Mouse (Mus musculus) C2C12 (cell line): ENCODE data around the gene Arx. TPM values are rescaled to one million over a fixed set of nuclear protein-coding genes. Genes with fewer than 3 reads are reported as not detected.

Experiments used
- H3K27me3 ChIP-seq: one replicate; pipeline ENCODE4 v1.6.1; 2011; ENCODE audit not compliant: control insufficient read depth, insufficient read depth, insufficient read length
- H3K36me3 ChIP-seq: one replicate; pipeline ENCODE4 v1.6.1; 2011; ENCODE audit not compliant: control insufficient read depth, insufficient read depth
- H3K4me3 ChIP-seq: one replicate; pipeline ENCODE4 v1.5.1; 2011; ENCODE audit warnings: mild to moderate bottlenecking, control low read depth; ENCODE audit not compliant: poor library complexity, insufficient read depth, severe bottlenecking
- H3K79me2 ChIP-seq: one replicate; pipeline ENCODE4 v1.6.1; 2011; ENCODE audit not compliant: control insufficient read depth, insufficient read depth
- H3K79me3 ChIP-seq: one replicate; pipeline ENCODE4 v1.6.1; 2011; ENCODE audit warnings: low read depth, control low read depth
- H3ac ChIP-seq: one replicate; pipeline ENCODE3; 2011; ENCODE audit warnings: low read depth; ENCODE audit not compliant: control insufficient read depth, insufficient read length
- CEBPB ChIP-seq: IDR thresholded peaks from one replicate; pipeline ENCODE4 v1.6.1; 2011; ENCODE audit warnings: low read depth, mild to moderate bottlenecking, control low read depth, moderate library complexity
- CTCF ChIP-seq: IDR thresholded peaks from one replicate; pipeline ENCODE4 v1.5.1; 2011; ENCODE audit not compliant: control insufficient read depth, insufficient read depth, insufficient read length
- FOSL1 ChIP-seq: IDR thresholded peaks from one replicate; pipeline ENCODE4 v1.8.0; 2011; ENCODE audit warnings: mild to moderate bottlenecking, low read length; ENCODE audit not compliant: poor library complexity, insufficient read depth, severe bottlenecking
- MAX ChIP-seq: IDR thresholded peaks from one replicate; pipeline ENCODE4 v1.6.1; 2011; ENCODE audit warnings: mild to moderate bottlenecking, control low read depth
- MYOD1 ChIP-seq: IDR thresholded peaks from one replicate; pipeline ENCODE4 v1.6.1; 2011; ENCODE audit warnings: low read depth; ENCODE audit not compliant: control insufficient read depth, insufficient read length
- MYOG ChIP-seq: IDR thresholded peaks from one replicate; pipeline ENCODE4 v1.6.1; 2011; ENCODE audit not compliant: control insufficient read depth, insufficient read length; ENCODE audit errors: extremely low read depth
- USF1 ChIP-seq: IDR thresholded peaks from one replicate; pipeline ENCODE4 v1.6.1; 2011; ENCODE audit warnings: low read depth, mild to moderate bottlenecking, control low read depth, moderate library complexity
- polyA plus RNA-seq: library from polyadenylated mRNA; unstranded; fragments of >200 nt; fragmentation: generic; extraction: Trizol; gene quantifications from one replicate; pipeline ENCODE4 v1.2.1, GENCODE M21; 2012; ENCODE audit warnings: missing spikeins

Arx gene
- polyA plus RNA-seq, 1 experiment = 0.05 TPM

DNA sequence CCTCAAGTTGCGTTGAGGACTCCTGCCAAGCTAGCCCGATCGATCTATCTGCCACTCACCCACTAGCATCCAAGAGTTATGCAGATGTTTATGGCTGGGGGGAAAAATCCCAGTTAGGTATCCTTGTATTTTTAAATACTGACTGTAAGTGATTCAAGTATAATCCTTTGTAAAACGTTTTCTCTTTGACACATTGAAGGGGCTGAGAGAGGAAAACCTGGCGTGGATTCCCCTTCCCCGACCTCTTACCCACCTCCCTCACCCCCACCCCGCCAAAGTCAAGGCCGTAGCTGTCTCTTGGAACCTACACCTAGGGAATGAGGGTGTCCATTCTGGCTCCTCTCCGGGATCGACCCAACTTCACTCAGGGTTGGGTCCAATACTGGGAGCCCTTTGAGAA lies 1.2 kb upstream of the Arx start:
- peaks cover 39% of the 10 kb centered on the region for H3K27me3 ChIP-seq
- no peak overlapping the region for H3ac ChIP-seq
- H3K79me2 ChIP-seq = no peaks in the 10 kb centered on the region
- no peak overlapping the region for H3K4me3 ChIP-seq
- no peak for TF ChIP-seq MYOG
- TF ChIP-seq CEBPB = no peak
- TF ChIP-seq FOSL1 = no peak
- no peak for TF ChIP-seq MYOD1
- TF ChIP-seq CTCF = no peak
- TF ChIP-seq MAX = no peak
- TF ChIP-seq USF1 = no peak
- H3K36me3 ChIP-seq = no peaks in the 10 kb centered on the region
- no peaks in the 10 kb centered on the region for H3K79me3 ChIP-seq

- TF ChIP-seq MYOD1 (no peak), FOSL1 (no peak), CTCF (no peak), CEBPB (no peak), USF1 (no peak), MAX (no peak), MYOG (no peak)
- Histone ChIP-seq H3K27me3 (peaks cover 44% of the 10 kb centered on the region), H3K79me2 (no peaks in the 10 kb centered on the region), H3K79me3 (no peaks in the 10 kb centered on the region), H3K4me3 (no peak overlapping the region), H3ac (no peak overlapping the region), H3K36me3 (no peaks in the 10 kb centered on the region)
Measured at GRCm38 (mm10) chrX:93288339-93288738, 2.1 kb downstream of the Arx start.

DNA sequence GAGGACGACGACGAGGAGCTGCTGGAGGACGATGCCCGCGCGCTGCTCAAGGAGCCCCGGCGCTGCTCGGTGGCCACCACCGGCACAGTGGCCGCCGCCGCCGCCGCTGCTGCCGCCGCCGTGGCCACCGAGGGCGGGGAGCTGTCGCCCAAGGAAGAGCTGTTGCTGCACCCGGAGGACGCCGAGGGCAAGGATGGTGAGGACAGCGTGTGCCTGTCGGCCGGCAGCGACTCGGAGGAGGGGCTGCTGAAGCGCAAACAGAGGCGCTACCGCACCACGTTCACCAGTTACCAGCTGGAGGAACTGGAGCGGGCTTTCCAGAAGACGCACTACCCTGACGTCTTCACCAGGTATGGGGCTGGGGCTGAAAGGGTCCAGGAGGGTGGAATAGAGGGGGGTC lies 2.8 kb downstream of the Arx start:
- H3K79me3 ChIP-seq = no peaks in the 10 kb centered on the region
- H3K36me3 ChIP-seq = no peaks in the 10 kb centered on the region
- H3K4me3 ChIP-seq = no peak overlapping the region
- no peak overlapping the region for H3ac ChIP-seq
- H3K27me3 ChIP-seq = peaks cover 44% of the 10 kb centered on the region
- H3K79me2 ChIP-seq = no peaks in the 10 kb centered on the region
- TF ChIP-seq FOSL1 = no peak
- TF ChIP-seq MYOD1 = no peak
- no peak for TF ChIP-seq MYOG
- TF ChIP-seq USF1 = no peak
- TF ChIP-seq CEBPB = no peak
- TF ChIP-seq CTCF = no peak
- no peak for TF ChIP-seq MAX

- Histone ChIP-seq H3K27me3 (peaks cover 51% of the 10 kb centered on the region), H3K79me2 (no peaks in the 10 kb centered on the region), H3K36me3 (no peaks in the 10 kb centered on the region), H3K4me3 (no peak overlapping the region), H3ac (no peak overlapping the region), H3K79me3 (no peaks in the 10 kb centered on the region)
- TF ChIP-seq CTCF = no peak
Measured at GRCm38 (mm10) chrX:93289851-93290380, 3.7 kb downstream of the Arx start.

- no peaks in the 10 kb centered on the region for H3K79me2 ChIP-seq
- H3ac ChIP-seq = no peak overlapping the region
- no peaks in the 10 kb centered on the region for H3K79me3 ChIP-seq
- H3K4me3 ChIP-seq = no peak overlapping the region
- peaks cover 50% of the 10 kb centered on the region for H3K27me3 ChIP-seq
- TF ChIP-seq CEBPB (no peak), CTCF (no peak), MAX (no peak), FOSL1 (no peak), MYOG (no peak), USF1 (no peak), MYOD1 (no peak)
- H3K36me3 ChIP-seq = no peaks in the 10 kb centered on the region
Measured at GRCm38 (mm10) chrX:93292031-93292430, 5.8 kb downstream of the Arx start.

- no peak overlapping the region for H3ac ChIP-seq
- H3K79me2 ChIP-seq = no peaks in the 10 kb centered on the region
- peaks cover 43% of the 10 kb centered on the region for H3K27me3 ChIP-seq
- no peaks in the 10 kb centered on the region for H3K36me3 ChIP-seq
- H3K4me3 ChIP-seq = no peak overlapping the region
- TF ChIP-seq CTCF (no peak), MYOD1 (no peak), MAX (no peak), FOSL1 (no peak), MYOG (no peak)
- no peaks in the 10 kb centered on the region for H3K79me3 ChIP-seq
Measured at GRCm38 (mm10) chrX:93294736-93295490, 8.7 kb downstream of the Arx start.
